Mouse (Mus musculus) CH12.LX (cell line): ENCODE results near the gene Numa1. TPM values are rescaled to one million over a fixed set of nuclear protein-coding genes. Genes with fewer than 3 reads are reported as not detected.

Source experiments
- DNase-seq: peaks from one replicate; pipeline ENCODE4 v3.0.0-alpha.2; 2013; ENCODE audit errors: extremely low read depth
- H3K27ac ChIP-seq: 2 replicates; pipeline ENCODE4 v1.5.1; 2012; ENCODE audit warnings: low read depth, mild to moderate bottlenecking, control low read depth, moderate library complexity; ENCODE audit not compliant: insufficient read depth
- H3K27me3 ChIP-seq: replicated peaks from 2 replicates; pipeline ENCODE3; 2012; ENCODE audit warnings: inconsistent platforms
- H3K36me3 ChIP-seq, 2 experiments: replicated peaks in 1 of 2; 2 replicates each; pipeline versions ENCODE3 to v1.6.1; 2012; ENCODE audit warnings: inconsistent platforms in 1 of 2, low read length in 1 of 2, mild to moderate bottlenecking in 1 of 2, mixed read lengths in 1 of 2, moderate library complexity in 1 of 2; ENCODE audit not compliant: control insufficient read depth in 1 of 2, insufficient read depth in 1 of 2
- H3K4me1 ChIP-seq, 2 experiments: 2 replicates each; pipeline ENCODE4 v1.6.1; 2012; ENCODE audit warnings: inconsistent platforms in 1 of 2, moderate library complexity in 1 of 2; ENCODE audit not compliant: insufficient read depth in 2 of 2, control insufficient read depth in 1 of 2
- H3K4me2 ChIP-seq: 2 replicates; pipeline ENCODE4 v1.6.1; 2012; ENCODE audit warnings: low read depth, mild to moderate bottlenecking, control low read depth; ENCODE audit not compliant: poor library complexity, insufficient read depth, severe bottlenecking
- H3K4me3 ChIP-seq, 3 experiments: fragments of 150-350 bp in 1 of 3; sonication (generic) in 1 of 3; replicated peaks in 1 of 3; 2 replicates each; pipeline versions ENCODE3 to v1.5.1; 2011 to 2012; ENCODE audit warnings: low read depth in 2 of 3, low read length in 2 of 3, mild to moderate bottlenecking in 2 of 3, moderate library complexity in 2 of 3, control low read depth in 1 of 3, improper control_type of control experiment in 1 of 3, inconsistent platforms in 1 of 3, mixed read lengths in 1 of 3; ENCODE audit not compliant: poor library complexity in 1 of 3
- H3K79me2 ChIP-seq: replicated peaks from 2 replicates; pipeline ENCODE4 v1.6.1; 2012; ENCODE audit warnings: mild to moderate bottlenecking, moderate library complexity; ENCODE audit not compliant: control insufficient read depth, poor library complexity, insufficient read depth, severe bottlenecking; ENCODE audit errors: extremely low read depth
- H3K9ac ChIP-seq: 2 replicates; pipeline ENCODE4 v1.6.1; 2012; ENCODE audit warnings: low read depth, mild to moderate bottlenecking, control low read depth, moderate library complexity; ENCODE audit not compliant: insufficient read depth
- H3K9me3 ChIP-seq: replicated peaks from 2 replicates; pipeline ENCODE3; 2012; ENCODE audit warnings: low read length, inconsistent platforms, mixed read lengths
- BHLHE40 ChIP-seq: IDR thresholded peaks from 2 replicates; pipeline ENCODE4 v1.6.1; 2011; ENCODE audit warnings: mild to moderate bottlenecking, low read depth, low read length, improper control_type of control experiment
- CHD1 ChIP-seq: IDR thresholded peaks from 2 replicates; pipeline ENCODE4 v1.6.1; 2012; ENCODE audit warnings: low read depth, low read length, improper control_type of control experiment, inconsistent platforms
- CHD2 ChIP-seq: IDR thresholded peaks from 2 replicates; pipeline ENCODE4 v1.6.1; 2011; ENCODE audit warnings: low read length, improper control_type of control experiment
- GABPA ChIP-seq: IDR thresholded peaks from 2 replicates; pipeline ENCODE4 v1.6.1; 2012; ENCODE audit warnings: low read depth, low read length, improper control_type of control experiment, inconsistent platforms; ENCODE audit not compliant: insufficient replicate concordance
- JUN ChIP-seq: IDR thresholded peaks from 2 replicates; pipeline ENCODE4 v1.6.1; 2011; ENCODE audit warnings: low read depth, mild to moderate bottlenecking, low read length, improper control_type of control experiment, moderate library complexity; ENCODE audit not compliant: insufficient read depth
- KAT2A ChIP-seq: IDR thresholded peaks from 2 replicates; pipeline ENCODE4 v1.6.1; 2012; ENCODE audit warnings: low read length, improper control_type of control experiment, inconsistent platforms; ENCODE audit not compliant: insufficient replicate concordance
- MAFK ChIP-seq: IDR thresholded peaks from 2 replicates; pipeline ENCODE4 v1.6.1; 2011; ENCODE audit warnings: low read length, improper control_type of control experiment; ENCODE audit not compliant: insufficient replicate concordance
- MAX ChIP-seq: IDR thresholded peaks from 2 replicates; pipeline ENCODE4 v1.6.1; 2011; ENCODE audit warnings: low read length, improper control_type of control experiment
- MXI1 ChIP-seq: IDR thresholded peaks from 2 replicates; pipeline ENCODE4 v1.6.1; 2011; ENCODE audit warnings: mild to moderate bottlenecking, low read depth, low read length, improper control_type of control experiment
- NELFE ChIP-seq: IDR thresholded peaks from 2 replicates; pipeline ENCODE4 v1.6.1; 2011; ENCODE audit warnings: low read depth, low read length, improper control_type of control experiment
- NRF1 ChIP-seq: IDR thresholded peaks from 2 replicates; pipeline ENCODE4 v1.6.1; 2014; ENCODE audit warnings: low read depth, mild to moderate bottlenecking, inconsistent platforms, low read length, improper control_type of control experiment, moderate library complexity
- PAX5 ChIP-seq: IDR thresholded peaks from 2 replicates; pipeline ENCODE4 v1.6.1; 2012; ENCODE audit warnings: low read length, inconsistent platforms, mixed read lengths
- RCOR1 ChIP-seq: conservative IDR thresholded peaks from 2 replicates; pipeline ENCODE4 v1.6.1; 2012; ENCODE audit warnings: low read depth, mild to moderate bottlenecking, inconsistent platforms, low read length, improper control_type of control experiment
- USF2 ChIP-seq: conservative IDR thresholded peaks from 2 replicates; pipeline ENCODE4 v1.6.1; 2011; ENCODE audit warnings: low read depth, low read length, improper control_type of control experiment
- ZKSCAN1 ChIP-seq: IDR thresholded peaks from 2 replicates; pipeline ENCODE4 v1.6.1; 2012; ENCODE audit warnings: low read depth, inconsistent platforms, low read length, improper control_type of control experiment, borderline replicate concordance
- ZMIZ1 ChIP-seq: IDR thresholded peaks from 2 replicates; pipeline ENCODE4 v1.6.1; 2012; ENCODE audit warnings: low read depth, mild to moderate bottlenecking, inconsistent platforms, low read length, improper control_type of control experiment
- dilution Hi-C: fragments of 300-500 bp; cut with MboI; formaldehyde crosslinking; loops from 2 replicates; pipeline ENCODE4 v1.14.3; 2020; ENCODE audit warnings: low sequenced_read_pairs; ENCODE audit not compliant: extremely low pct_unique_long_range_greater_than_20kb, extremely low pct_ligation_motif_present
- in situ Hi-C: fragments of 300-500 bp; cut with MboI; formaldehyde crosslinking; loops from 3 replicates; pipeline ENCODE4 v1.14.3; 2019; ENCODE audit warnings: low sequenced_read_pairs, low pct_ligation_motif_present, low pct_unique_long_range_greater_than_20kb, mixed read lengths
- polyA plus RNA-seq: library from polyadenylated mRNA; unstranded; fragments of >175 nt; gene quantifications from 2 replicates; pipeline ENCODE4 v1.2.1, GENCODE M21; 2012; ENCODE audit warnings: low read depth; ENCODE audit not compliant: insufficient read length
- total RNA-seq, 2 experiments: library from RNA; depleted of rRNA; stranded (reverse); fragments of 300-350 nt in 1 of 2; fragments of >200 nt in 1 of 2; gene quantifications; 2 replicates each; pipeline ENCODE4 v1.2.3; 2012 to 2014

Gene Numa1
- total and polyA plus RNA-seq, 3 experiments = 38.0 to 75.7 (median 57.6) TPM

DNA sequence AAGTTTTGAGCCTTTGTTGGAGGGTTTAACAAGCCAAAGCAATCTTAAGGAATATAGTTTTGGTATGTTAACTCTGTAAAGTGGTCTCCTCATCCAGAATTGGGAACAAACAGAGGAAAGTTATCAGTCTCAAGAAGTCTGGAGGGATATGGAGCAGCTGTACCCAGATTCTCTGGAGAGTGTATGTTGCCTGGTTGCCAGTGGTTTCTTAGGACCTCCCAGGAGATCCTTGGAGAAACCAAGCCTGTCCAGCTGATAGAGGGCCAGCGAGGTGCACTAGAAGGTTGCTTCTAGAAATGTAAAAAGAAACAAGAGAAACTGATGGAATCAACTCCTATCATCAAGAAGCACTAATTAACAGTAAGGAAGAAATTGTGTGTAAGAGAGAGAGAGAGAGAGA lies 17.7 kb downstream of the Numa1 start:
- H3K36me3 ChIP-seq = peaks cover 0 to 20% of the 10 kb centered on the region in 2 experiments
- H3K9me3 ChIP-seq = no peaks in the 10 kb centered on the region
- no peak overlapping the region for H3K9ac ChIP-seq
- TF ChIP-seq NRF1 (no peak), RCOR1 (no peak), USF2 (no peak), ZKSCAN1 (no peak), JUN (no peak), MAFK (no peak), ZMIZ1 (no peak), NELFE (no peak), MXI1 (no peak)
- H3K4me3 ChIP-seq = no peak overlapping the region
- peaks cover 0 to 45% of the 10 kb centered on the region in 2 experiments; a peak in 2 of 4 replicates for H3K4me1 ChIP-seq
- dilution Hi-C loops (no loop called here), in situ Hi-C loops (no loop called here)
- H3K27me3 ChIP-seq = no peaks in the 10 kb centered on the region
- no peak overlapping the region for H3K27ac ChIP-seq
- DNase-seq = no peak
- H3K79me2 ChIP-seq = peaks cover 18% of the 10 kb centered on the region
- no peak overlapping the region for H3K4me2 ChIP-seq

GRCm38 (mm10) chr7:101952098-101952497 lies 18.2 kb downstream of the Numa1 start:
- in situ Hi-C loops = no loop called here
- TF ChIP-seq PAX5 = no peak
- TF ChIP-seq GABPA = no peak
- no peak for TF ChIP-seq ZKSCAN1
- no peak for TF ChIP-seq CHD2
- no peak for TF ChIP-seq KAT2A
- TF ChIP-seq RCOR1 = no peak
- no peak for TF ChIP-seq CHD1
- no peak for TF ChIP-seq BHLHE40
- TF ChIP-seq MAX = no peak
- Histone ChIP-seq H3K27me3 (no peaks in the 10 kb centered on the region), H3K9ac (no peak overlapping the region), H3K4me3 (no peak overlapping the region), H3K27ac (no peak overlapping the region), H3K36me3 (peaks cover 0 to 22% of the 10 kb centered on the region in 2 experiments), H3K4me1 (peaks cover 0 to 44% of the 10 kb centered on the region in 2 experiments; a peak in 2 of 4 replicates), H3K4me2 (no peak overlapping the region), H3K79me2 (peaks cover 18% of the 10 kb centered on the region), H3K9me3 (no peaks in the 10 kb centered on the region)
- no peak for DNase-seq
- dilution Hi-C loops = no loop called here
